Mouse (Mus musculus) hematopoietic stem cell, adult 5-6 weeks (primary cell): ENCODE measurements at regions not wholly inside any gene's neighbourhood (a gene's known extent, or its start where the extent isn't known, plus 50 kb on each side); places are given as distances from the start of the nearest gene placed in this dataset.

ENCODE experiments used
- ATAC-seq, 2 experiments: fragments of 125-278 bp in 1 of 2; replicated peaks in 1 of 2; 2 replicates each; pipeline ENCODE4 v1.8.0; 2016 to 2017; ENCODE audit warnings: inconsistent platforms in 2 of 2, mild to moderate bottlenecking in 2 of 2, moderate number of reproducible peaks in 2 of 2, low read depth in 1 of 2, moderate TSS enrichment in 1 of 2; ENCODE audit not compliant: low FRiP score in 2 of 2, poor library complexity in 2 of 2, severe bottlenecking in 2 of 2, insufficient read depth in 1 of 2, low TSS enrichment in 1 of 2

- no peak for ATAC-seq
Measured at GRCm38 (mm10) chr15:69457473-69457872, 2956.8 kb upstream of the Lrrc6 start.

DNA sequence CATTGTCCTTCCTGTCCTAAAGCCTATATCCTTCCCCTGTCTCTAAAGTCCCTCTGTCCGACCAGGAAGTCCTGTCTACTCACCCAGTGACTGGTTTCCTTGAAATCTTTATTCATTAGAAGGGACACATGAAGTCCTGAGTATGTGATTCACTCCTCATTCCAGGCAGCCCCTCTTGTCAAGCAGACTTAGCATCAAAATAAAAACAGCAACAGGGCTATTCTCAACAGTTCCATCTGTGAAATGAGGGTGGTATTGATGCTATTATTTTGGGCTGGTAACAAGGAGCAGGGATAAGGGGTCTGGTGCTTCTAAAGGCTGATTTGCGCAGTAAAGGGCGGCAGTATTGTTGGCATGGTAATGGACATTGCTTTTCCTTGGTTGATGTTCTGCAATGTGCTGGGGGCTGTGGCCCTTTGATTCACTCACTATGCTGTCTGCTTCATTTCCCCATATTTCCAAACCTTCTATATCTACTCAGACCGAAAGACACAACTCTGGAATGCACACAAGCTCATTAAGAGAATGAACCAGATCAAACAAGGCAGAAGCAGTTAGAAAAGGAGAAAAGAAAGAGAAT is 2955.6 kb upstream of the Lrrc6 start:
- ATAC-seq = no peak

- no peak for ATAC-seq
Measured at GRCm38 (mm10) chr15:69441008-69441407, 2940.3 kb upstream of the Lrrc6 start.

DNA sequence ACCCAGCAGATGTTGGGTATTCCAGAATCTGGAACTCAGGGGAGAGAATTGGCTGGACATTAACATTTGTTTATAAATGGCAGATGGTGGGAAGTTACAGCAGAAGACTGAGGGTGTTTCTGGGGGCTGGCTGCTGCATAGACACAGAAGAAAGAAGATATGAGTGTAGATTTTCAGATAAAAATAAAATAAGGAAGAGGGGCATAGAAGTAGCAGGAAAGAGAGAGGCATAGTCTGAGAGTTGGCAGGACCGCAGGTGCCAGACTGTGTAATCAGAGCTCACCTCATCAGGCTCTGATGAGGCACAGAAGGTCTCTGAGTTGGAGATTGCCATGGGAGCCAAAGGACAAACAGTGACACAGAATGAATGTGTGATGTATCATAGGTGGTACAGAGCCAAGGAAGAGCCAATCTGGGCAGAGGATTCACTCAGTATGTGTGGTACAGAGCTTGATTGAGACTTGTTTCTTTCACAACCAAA is 2912.9 kb upstream of the Lrrc6 start:
- no peak for ATAC-seq

DNA sequence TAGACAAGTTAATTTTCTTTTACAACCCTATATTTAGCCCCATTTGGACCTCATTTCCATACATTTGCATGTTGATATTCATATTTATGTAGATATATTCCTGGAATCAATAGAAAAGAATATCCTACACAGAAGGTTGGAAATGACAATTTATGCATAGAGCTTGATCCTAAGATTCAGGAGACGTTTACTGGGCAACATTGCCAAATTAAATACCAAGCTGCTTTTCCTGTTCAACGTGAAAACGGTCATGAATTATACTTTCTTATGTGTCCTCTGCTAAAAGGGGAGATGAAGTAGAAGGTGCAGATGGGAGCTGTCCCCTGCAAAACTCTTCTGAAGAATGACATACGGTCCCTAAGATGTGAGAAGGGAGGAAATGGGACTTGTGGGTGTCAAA is 2888.9 kb upstream of the Lrrc6 start:
- ATAC-seq = no peak

DNA sequence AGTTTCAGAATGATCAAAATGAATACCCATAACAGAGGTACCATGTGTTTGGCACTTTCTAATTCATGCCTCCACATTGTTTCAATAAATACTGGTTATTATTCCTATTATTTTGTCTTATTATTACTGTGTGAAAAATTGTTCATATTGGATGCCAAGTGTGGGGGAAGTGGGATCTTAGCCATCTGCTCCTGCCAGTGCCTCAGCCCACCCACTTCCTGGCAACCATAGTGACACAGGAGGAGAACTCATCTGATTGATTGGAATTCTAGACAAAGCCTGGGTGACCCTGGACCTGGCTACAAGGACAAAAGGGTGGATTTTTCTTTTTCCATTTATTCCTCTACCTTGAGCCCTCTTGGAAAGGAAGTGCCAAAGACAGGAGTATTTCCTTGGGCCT is 2886.8 kb upstream of the Lrrc6 start:
- no peak for ATAC-seq

DNA sequence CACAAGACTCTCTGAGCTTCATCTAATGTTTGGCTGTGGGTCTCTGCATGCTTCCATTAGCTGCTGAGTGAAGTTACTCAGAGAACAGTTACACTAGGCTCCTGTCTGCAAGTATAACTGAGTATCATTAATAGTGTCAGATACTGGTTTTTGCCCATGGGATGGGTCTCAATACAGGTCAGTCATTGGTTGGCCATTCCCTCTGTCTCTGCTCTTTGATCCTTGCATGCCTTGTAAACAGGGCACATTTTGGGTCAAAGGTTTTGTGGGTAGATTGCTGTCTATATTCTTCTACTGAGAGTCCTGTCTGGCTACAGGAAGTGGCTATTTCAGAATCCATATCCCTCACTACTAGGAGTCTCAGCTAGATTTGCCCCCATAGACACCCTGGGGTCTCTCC is 2864.7 kb upstream of the Lrrc6 start:
- ATAC-seq = no peak

DNA sequence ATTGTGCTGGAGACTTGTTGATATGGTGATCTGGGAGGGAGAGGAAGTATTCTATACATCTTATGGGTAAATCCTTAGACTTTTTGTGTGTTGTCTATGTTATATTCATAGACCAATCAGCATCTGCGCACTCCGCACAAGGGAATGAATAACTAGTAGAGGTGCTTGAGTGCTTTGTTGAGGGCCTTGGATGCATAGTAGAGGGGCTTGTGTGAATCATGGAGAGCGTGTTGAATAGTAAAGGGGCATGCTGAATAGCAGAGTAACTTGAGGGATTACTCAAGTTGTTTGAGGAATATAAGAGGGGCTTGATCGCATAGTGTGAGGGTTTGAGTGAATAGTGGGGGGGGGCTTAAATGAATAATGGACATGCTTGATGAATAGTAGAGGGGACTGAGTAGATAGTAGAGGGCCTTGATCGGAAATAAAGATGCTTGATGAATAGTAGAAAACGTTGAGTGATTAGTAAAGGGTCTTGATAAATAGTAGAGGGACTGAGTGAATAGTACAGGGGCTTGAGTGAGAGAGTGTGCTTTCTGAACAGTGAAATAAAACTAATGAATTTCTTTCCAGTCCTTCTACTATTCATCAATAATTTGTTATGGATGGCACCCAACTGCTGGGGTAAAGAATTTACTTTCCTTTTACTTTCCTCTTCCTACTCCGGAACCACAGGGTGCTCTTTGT is 2849.5 kb upstream of the Lrrc6 start:
- no peak for ATAC-seq

- ATAC-seq = no peak
Measured at GRCm38 (mm10) chr15:69346065-69346464, 2845.4 kb upstream of the Lrrc6 start.

DNA sequence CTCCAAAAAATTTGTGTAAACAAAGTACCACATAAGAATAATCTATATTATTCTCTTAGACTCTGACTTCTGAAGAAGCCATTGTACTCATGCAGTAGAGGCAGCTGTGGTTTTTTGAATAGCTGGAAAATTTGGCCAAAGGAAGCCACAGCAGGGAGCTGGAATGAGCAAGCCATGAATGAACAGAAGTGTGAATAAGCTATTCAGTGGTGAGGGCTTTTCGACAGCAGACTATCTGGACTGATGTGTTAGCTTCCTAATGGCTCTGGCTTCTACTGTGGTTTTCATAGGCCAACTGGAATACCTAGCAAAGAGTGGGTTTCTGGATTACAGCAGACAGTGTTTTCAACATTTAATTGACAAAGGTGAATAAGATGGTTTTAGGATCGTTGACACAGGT is 2842.0 kb upstream of the Lrrc6 start:
- ATAC-seq = no peak

DNA sequence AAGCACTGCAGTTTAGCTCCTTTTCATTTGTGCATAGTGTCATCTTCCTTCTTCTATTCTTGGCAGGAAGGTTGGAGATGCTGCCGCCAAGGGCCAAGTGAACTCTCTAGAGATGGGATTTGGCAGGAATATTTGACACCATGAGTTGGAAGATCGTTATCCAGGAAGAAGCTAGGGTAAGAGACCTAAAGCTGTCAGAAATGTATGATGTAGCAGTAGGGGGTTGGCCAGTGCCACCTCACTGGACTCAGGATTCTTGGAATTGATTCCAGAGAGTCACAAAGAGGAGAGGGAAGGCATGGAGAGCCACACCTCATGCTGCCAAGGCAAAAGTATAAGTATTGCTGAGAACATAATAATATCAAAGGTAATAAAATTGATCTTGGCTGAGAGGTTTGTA is 2835.8 kb upstream of the Lrrc6 start:
- ATAC-seq = no peak

GRCm38 (mm10) chr15:69326537-69326936 is 2825.8 kb upstream of the Lrrc6 start:
- ATAC-seq = peak in 1 of 2 experiments; percentile 67; a peak in 1 of 4 replicates

GRCm38 (mm10) chr15:69303100-69303499 is 2802.4 kb upstream of the Lrrc6 start:
- no peak for ATAC-seq

GRCm38 (mm10) chr15:69291273-69291672 is 2790.6 kb upstream of the Lrrc6 start:
- no peak for ATAC-seq

DNA sequence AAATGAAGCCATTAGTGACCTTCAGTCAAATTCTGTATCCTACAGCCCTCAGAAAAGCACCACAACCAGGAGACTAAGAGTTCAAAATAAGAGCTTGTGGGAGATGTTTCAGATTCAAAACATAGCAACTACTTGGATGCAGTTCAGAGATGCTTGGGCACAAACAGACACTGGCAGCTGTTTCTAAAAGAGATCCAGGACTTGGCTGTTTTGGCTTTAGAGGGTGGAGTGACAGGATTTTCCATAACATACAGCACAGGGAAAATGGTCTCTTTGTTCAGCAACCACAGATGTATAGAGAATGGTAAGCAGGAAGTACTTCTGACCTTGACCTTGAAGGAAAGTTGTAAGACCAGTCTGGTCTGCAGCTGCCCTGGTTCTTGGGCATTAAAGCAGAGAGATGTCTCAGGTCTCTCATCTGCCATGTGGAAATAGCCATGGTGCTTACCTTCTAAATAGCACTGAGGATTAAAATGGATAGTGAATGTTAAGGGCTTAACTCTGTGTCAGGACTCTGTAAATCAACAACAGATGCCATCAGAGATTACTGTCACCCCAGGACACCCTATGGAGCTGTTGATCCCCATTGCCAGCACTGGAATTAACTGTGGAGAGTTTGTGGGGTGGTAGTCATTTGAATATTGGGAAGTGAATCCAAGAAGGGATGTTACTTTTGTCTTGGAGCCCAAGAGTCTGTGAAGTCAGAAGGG is 2775.0 kb upstream of the Lrrc6 start:
- no peak for ATAC-seq

DNA sequence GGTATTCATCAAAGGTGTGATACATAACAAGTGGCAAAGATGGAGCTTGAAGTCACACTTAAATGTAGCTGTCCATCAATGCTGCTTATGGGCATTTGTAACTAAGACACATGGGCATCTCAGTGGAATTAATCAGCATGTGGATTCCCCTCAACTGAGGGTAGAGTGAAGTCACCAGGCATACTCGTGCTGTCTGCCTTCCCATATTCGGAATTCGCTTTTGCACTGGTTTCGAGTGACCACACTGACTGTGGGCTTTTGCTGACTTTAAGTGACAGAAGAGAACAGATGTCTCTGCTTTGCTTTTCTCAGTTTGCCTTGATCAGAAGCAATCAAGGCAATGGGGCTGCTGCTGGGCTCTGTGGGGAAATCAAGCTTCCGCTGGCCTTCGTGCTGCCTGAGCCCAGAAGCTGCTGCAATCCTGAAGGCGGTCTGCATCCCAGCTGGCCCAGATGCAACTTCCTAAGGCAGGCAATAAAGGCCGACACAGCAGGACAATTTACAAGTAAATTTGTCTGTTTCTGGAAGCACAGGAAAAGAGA is 2773.6 kb upstream of the Lrrc6 start:
- ATAC-seq = no peak

- no peak for ATAC-seq
Measured at GRCm38 (mm10) chr15:69273518-69273917, 2772.8 kb upstream of the Lrrc6 start.

DNA sequence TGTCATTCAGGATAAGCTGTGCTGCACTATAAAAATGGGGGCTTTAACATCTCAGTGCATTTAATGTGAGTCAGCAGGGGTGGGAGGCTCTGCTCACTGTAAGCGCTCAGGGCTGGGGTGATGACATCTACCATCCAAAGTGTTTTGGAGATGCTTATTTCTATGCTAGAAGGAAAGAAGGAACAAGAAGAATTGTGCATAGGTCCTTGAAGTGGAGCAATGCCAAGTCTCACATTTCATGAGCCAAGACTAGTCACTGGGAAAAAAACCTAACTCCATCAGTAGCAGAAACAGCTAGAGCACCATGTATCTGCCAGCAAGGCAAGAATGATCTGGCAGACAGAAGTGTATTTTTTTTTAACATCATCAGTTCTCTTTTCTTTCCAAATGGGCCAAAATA is 2761.2 kb upstream of the Lrrc6 start:
- no peak for ATAC-seq
